Mouse (Mus musculus): ENCODE measurements around the gene Smco4.
A peak's percentile ranks its signal among the peaks of the same experiment; 100 is the strongest.
"Not testable (repeated sequence)": the region's sequence is repeated elsewhere in the genome, so short reads cannot be mapped to it uniquely, and the experiment has no call there.

The Smco4 gene

GRCm38 (mm10) chr9:15538979-15539533 is 45.8 kb downstream of the Smco4 start:
- no peak for DNase-seq (ENCODE audit: low spot score in 2 of 2)

GRCm38 (mm10) chr9:15541735-15542354 is 48.6 kb downstream of the Smco4 start:
- no peak for DNase-seq (ENCODE audit: low spot score in 2 of 2)

GRCm38 (mm10) chr9:15550461-15550961 is 57.3 kb downstream of the Smco4 start:
- DNase-seq (ENCODE audit: low spot score in 2 of 2), result no peak

GRCm38 (mm10) chr9:15551073-15551472 is 57.8 kb downstream of the Smco4 start:
- not testable (repeated sequence) for DNase-seq (ENCODE audit: low spot score in 2 of 2)

GRCm38 (mm10) chr9:15551933-15552851 is 59.0 kb downstream of the Smco4 start:
- DNase-seq (ENCODE audit: low spot score in 2 of 2), result peak; percentile 36 to 47

- DNase-seq (ENCODE audit: low spot score in 2 of 2), result no peak
These were observed 60.1 kb downstream of the Smco4 start for GRCm38 (mm10) chr9:15553322-15553721.

GRCm38 (mm10) chr9:15560451-15560850 is 67.2 kb downstream of the Smco4 start:
- DNase-seq (ENCODE audit: low spot score in 2 of 2), result no peak

GRCm38 (mm10) chr9:15562353-15562752 is 69.1 kb downstream of the Smco4 start:
- no peak for DNase-seq (ENCODE audit: low spot score in 2 of 2)

- no peak for DNase-seq (ENCODE audit: low spot score in 2 of 2)
These were observed 81.7 kb downstream of the Smco4 start for GRCm38 (mm10) chr9:15574750-15575454.

- DNase-seq (ENCODE audit: low spot score in 2 of 2), result no peak
These were observed 85.2 kb downstream of the Smco4 start for GRCm38 (mm10) chr9:15578427-15578826.

GRCm38 (mm10) chr9:15578946-15579345 is 85.7 kb downstream of the Smco4 start:
- DNase-seq (ENCODE audit: low spot score in 2 of 2), result no peak

GRCm38 (mm10) chr9:15580176-15580575 is 86.9 kb downstream of the Smco4 start:
- no peak for DNase-seq (ENCODE audit: low spot score in 2 of 2)

- DNase-seq (ENCODE audit: low spot score in 2 of 2), result no peak
These were observed 88.8 kb downstream of the Smco4 start for GRCm38 (mm10) chr9:15582026-15582425.

GRCm38 (mm10) chr9:15584209-15584608 is 91.0 kb downstream of the Smco4 start:
- no peak for DNase-seq (ENCODE audit: low spot score in 2 of 2)

- no peak for DNase-seq (ENCODE audit: low spot score in 2 of 2)
These were observed 92.7 kb downstream of the Smco4 start for GRCm38 (mm10) chr9:15585956-15586355.

- DNase-seq (ENCODE audit: low spot score in 2 of 2), result no peak
These were observed 94.1 kb downstream of the Smco4 start for GRCm38 (mm10) chr9:15587157-15587854.

- no peak for DNase-seq (ENCODE audit: low spot score in 2 of 2)
These were observed 100.9 kb downstream of the Smco4 start for GRCm38 (mm10) chr9:15594148-15594547.

All from right cerebral cortex, postnatal 10 days (tissue).